Mouse (Mus musculus) ES-E14 (cell line): ENCODE measurements around the gene Bach1.

Source experiments
- MAFK ChIP-seq: IDR thresholded peaks from 2 replicates; pipeline ENCODE4 v1.6.1; 2014; ENCODE audit warnings: mild to moderate bottlenecking, low read depth, low read length, inconsistent platforms; ENCODE audit not compliant: insufficient read depth
- ZC3H11A ChIP-seq: IDR thresholded peaks from 2 replicates; pipeline ENCODE4 v1.6.1; 2012; ENCODE audit warnings: low read depth, mild to moderate bottlenecking, inconsistent platforms, low read length, borderline replicate concordance
- ZNF384 ChIP-seq: IDR thresholded peaks from 2 replicates; pipeline ENCODE4 v1.6.1; 2012; ENCODE audit warnings: low read depth, low read length, inconsistent platforms

DNA sequence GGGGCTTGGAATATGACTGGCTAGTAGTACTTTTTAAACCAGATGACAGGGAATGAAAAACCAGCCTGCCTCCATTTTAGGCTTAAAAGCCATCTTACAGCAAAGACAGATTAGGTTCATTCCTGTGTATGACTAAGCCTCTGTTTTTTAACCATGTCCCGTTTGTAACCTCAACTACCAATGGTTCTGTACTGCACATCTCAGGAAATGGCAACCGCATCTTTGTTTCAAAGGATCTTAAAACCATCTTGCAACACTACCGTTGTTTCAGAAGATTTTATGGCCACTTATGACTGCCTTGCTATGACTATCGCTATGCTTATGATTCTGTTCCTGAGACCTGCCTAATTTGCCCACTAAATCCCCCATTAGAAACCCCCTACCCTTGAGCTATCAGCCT is 78.6 kb downstream of the Bach1 start:
- TF ChIP-seq MAFK (no peak), ZNF384 (no peak), ZC3H11A (no peak)
